Mouse (Mus musculus): ENCODE measurements around the gene Gm21987. TPM values are rescaled to one million over a fixed set of nuclear protein-coding genes. Genes with fewer than 3 reads are reported as not detected.

The Gm21987 gene
- polyA plus RNA-seq, 1 experiment, result not detected

DNA sequence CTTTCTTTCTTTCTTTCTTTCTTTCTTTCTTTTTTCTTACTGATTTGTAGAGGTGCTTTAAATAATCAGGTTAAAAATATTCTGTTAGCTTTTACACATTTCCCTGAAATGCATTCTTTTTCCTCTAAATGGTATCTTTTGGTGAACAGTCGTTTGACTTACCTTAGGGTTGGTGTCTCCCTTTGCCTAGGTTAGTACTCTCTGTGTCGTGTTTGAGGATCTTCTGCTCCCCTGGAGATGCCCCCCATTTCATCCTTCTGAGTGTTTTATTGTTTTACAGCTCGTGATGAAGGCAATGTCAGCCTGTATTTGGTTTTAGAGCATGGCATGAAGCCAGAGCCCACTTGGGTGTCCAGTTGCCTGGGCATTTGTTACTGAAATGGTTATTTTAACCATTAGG lies 32.7 kb downstream of the Gm21987 start:
- no peak overlapping the region for H3K4me3 ChIP-seq (replicated peaks; ENCODE audit: insufficient read depth, low read depth, low read length)
- H3K27ac ChIP-seq (ENCODE audit: insufficient read depth, low read length), result no peak overlapping the region
- WGBS, result 33% methylated on average over 3 of the region's 3 CpGs
- no peaks in the 10 kb centered on the region for H3K4me1 ChIP-seq (ENCODE audit: control insufficient read depth, insufficient read depth, low read length)
- no peak for DNase-seq
- no peaks in the 10 kb centered on the region for H3K27me3 ChIP-seq (ENCODE audit: control insufficient read depth, insufficient read depth, low read length)
- TF ChIP-seq POLR2A (IDR thresholded peaks at IDR 0.05; ENCODE audit: borderline replicate concordance, insufficient read depth, low read length) (no peak), CTCF (IDR thresholded peaks at IDR 0.05; ENCODE audit: borderline replicate concordance, insufficient read depth, low read depth, low read length) (no peak)

DNA sequence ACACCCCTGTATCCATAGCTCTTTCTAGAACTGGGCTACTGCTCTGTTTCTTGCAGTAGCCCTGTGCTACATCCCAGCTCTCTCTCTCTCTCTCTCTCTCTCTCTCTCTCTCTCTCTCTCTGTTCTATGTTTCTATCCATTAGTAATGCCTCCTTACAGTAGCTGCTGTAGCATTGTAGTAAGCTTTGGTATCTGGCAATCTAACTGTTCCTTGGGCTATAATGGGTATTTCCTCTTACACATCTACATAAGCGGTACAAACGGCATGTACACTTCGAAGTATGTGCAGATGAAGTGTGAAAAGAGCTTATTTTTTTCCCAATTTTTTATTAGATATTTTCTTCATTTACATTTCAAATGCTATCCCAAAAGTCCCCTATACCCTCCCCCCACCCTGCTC lies 33.1 kb downstream of the Gm21987 start:
- Histone ChIP-seq H3K4me1 (ENCODE audit: control insufficient read depth, insufficient read depth, low read length) (no peaks in the 10 kb centered on the region), H3K4me3 (replicated peaks; ENCODE audit: insufficient read depth, low read depth, low read length) (no peak overlapping the region), H3K27ac (ENCODE audit: insufficient read depth, low read length) (no peak overlapping the region), H3K27me3 (ENCODE audit: control insufficient read depth, insufficient read depth, low read length) (no peaks in the 10 kb centered on the region)
- DNase-seq, result no peak
- WGBS, result 97% methylated on average over 3 of the region's 3 CpGs
- TF ChIP-seq POLR2A (IDR thresholded peaks at IDR 0.05; ENCODE audit: borderline replicate concordance, insufficient read depth, low read length) (no peak), CTCF (IDR thresholded peaks at IDR 0.05; ENCODE audit: borderline replicate concordance, insufficient read depth, low read depth, low read length) (no peak)

GRCm38 (mm10) chr16:38383683-38384082 lies 36.8 kb downstream of the Gm21987 start:
- Histone ChIP-seq H3K27ac (ENCODE audit: insufficient read depth, low read length) (no peak overlapping the region), H3K27me3 (ENCODE audit: control insufficient read depth, insufficient read depth, low read length) (no peaks in the 10 kb centered on the region), H3K4me3 (replicated peaks; ENCODE audit: insufficient read depth, low read depth, low read length) (no peak overlapping the region), H3K4me1 (ENCODE audit: control insufficient read depth, insufficient read depth, low read length) (no peaks in the 10 kb centered on the region)
- TF ChIP-seq POLR2A (IDR thresholded peaks at IDR 0.05; ENCODE audit: borderline replicate concordance, insufficient read depth, low read length), result no peak
- no peak for TF ChIP-seq CTCF (IDR thresholded peaks at IDR 0.05; ENCODE audit: borderline replicate concordance, insufficient read depth, low read depth, low read length)
- WGBS, result 65% methylated on average over 2 of the region's 2 CpGs
- DNase-seq, result no peak

GRCm38 (mm10) chr16:38385184-38385634 lies 38.4 kb downstream of the Gm21987 start:
- WGBS, result 86% methylated on average over 6 of the region's 6 CpGs
- Histone ChIP-seq H3K4me1 (ENCODE audit: control insufficient read depth, insufficient read depth, low read length) (no peaks in the 10 kb centered on the region), H3K27ac (ENCODE audit: insufficient read depth, low read length) (no peak overlapping the region), H3K27me3 (ENCODE audit: control insufficient read depth, insufficient read depth, low read length) (no peaks in the 10 kb centered on the region), H3K4me3 (replicated peaks; ENCODE audit: insufficient read depth, low read depth, low read length) (no peak overlapping the region)
- TF ChIP-seq POLR2A (IDR thresholded peaks at IDR 0.05; ENCODE audit: borderline replicate concordance, insufficient read depth, low read length) (no peak), CTCF (IDR thresholded peaks at IDR 0.05; ENCODE audit: borderline replicate concordance, insufficient read depth, low read depth, low read length) (no peak)
- DNase-seq, result no peak

GRCm38 (mm10) chr16:38385700-38386099 lies 38.9 kb downstream of the Gm21987 start:
- no peak for TF ChIP-seq POLR2A (IDR thresholded peaks at IDR 0.05; ENCODE audit: borderline replicate concordance, insufficient read depth, low read length)
- no peak for TF ChIP-seq CTCF (IDR thresholded peaks at IDR 0.05; ENCODE audit: borderline replicate concordance, insufficient read depth, low read depth, low read length)
- Histone ChIP-seq H3K27me3 (ENCODE audit: control insufficient read depth, insufficient read depth, low read length) (no peaks in the 10 kb centered on the region), H3K27ac (ENCODE audit: insufficient read depth, low read length) (no peak overlapping the region), H3K4me1 (ENCODE audit: control insufficient read depth, insufficient read depth, low read length) (no peaks in the 10 kb centered on the region), H3K4me3 (replicated peaks; ENCODE audit: insufficient read depth, low read depth, low read length) (no peak overlapping the region)
- 96% methylated on average over 4 of the region's 4 CpGs for WGBS
- no peak for DNase-seq

DNA sequence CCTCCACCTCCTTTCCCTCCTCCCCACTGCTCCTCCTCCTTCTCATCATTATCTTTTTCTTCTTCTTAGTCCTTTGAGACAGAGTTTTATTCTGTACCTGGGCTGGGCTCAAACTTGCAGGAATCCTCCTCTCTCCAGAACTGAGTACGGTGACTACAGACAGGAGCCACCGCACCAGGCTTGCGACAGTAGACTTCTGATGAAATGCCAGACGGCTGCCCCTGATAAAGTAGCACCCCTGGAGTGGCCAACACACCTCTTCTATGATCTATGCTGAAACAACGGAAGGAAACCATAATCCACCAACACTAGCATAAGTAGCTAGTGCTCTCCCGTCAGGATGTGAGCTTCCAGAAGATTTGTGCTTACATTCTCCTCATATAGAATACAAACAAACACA lies 40.5 kb downstream of the Gm21987 start:
- DNase-seq, result no peak
- TF ChIP-seq POLR2A (IDR thresholded peaks at IDR 0.05; ENCODE audit: borderline replicate concordance, insufficient read depth, low read length), result no peak
- TF ChIP-seq CTCF (IDR thresholded peaks at IDR 0.05; ENCODE audit: borderline replicate concordance, insufficient read depth, low read depth, low read length), result no peak
- no peaks in the 10 kb centered on the region for H3K27me3 ChIP-seq (ENCODE audit: control insufficient read depth, insufficient read depth, low read length)
- no peak overlapping the region for H3K27ac ChIP-seq (ENCODE audit: insufficient read depth, low read length)
- no peaks in the 10 kb centered on the region for H3K4me1 ChIP-seq (ENCODE audit: control insufficient read depth, insufficient read depth, low read length)
- H3K4me3 ChIP-seq (replicated peaks; ENCODE audit: insufficient read depth, low read depth, low read length), result no peak overlapping the region
- 90% methylated on average over 6 of the region's 6 CpGs for WGBS

DNA sequence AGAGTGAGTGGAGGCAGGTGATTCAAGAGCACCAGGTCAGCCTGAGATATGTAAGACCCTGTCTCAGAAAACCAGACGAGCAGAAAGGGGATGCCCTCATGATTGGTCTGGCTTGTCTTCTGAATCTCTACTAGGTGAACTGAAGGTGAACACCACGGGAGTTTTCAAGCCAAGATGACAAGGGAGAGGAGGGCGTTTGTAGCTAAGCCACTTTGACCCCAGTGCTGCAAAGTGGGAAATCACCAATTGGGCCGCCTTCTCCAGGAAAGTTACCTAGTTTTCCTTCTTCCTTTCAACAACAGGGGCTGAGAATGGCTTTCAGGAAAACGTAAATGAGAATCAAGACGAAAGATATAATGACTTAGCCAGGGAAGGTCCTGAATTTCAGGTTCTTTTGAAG lies 41.9 kb downstream of the Gm21987 start:
- H3K4me1 ChIP-seq (ENCODE audit: control insufficient read depth, insufficient read depth, low read length), result no peaks in the 10 kb centered on the region
- no peak for DNase-seq
- TF ChIP-seq CTCF (IDR thresholded peaks at IDR 0.05; ENCODE audit: borderline replicate concordance, insufficient read depth, low read depth, low read length), result no peak
- no peak for TF ChIP-seq POLR2A (IDR thresholded peaks at IDR 0.05; ENCODE audit: borderline replicate concordance, insufficient read depth, low read length)
- no peak overlapping the region for H3K27ac ChIP-seq (ENCODE audit: insufficient read depth, low read length)
- no peaks in the 10 kb centered on the region for H3K27me3 ChIP-seq (ENCODE audit: control insufficient read depth, insufficient read depth, low read length)
- H3K4me3 ChIP-seq (replicated peaks; ENCODE audit: insufficient read depth, low read depth, low read length), result no peak overlapping the region
- 75% methylated on average over 6 of the region's 6 CpGs for WGBS

DNA sequence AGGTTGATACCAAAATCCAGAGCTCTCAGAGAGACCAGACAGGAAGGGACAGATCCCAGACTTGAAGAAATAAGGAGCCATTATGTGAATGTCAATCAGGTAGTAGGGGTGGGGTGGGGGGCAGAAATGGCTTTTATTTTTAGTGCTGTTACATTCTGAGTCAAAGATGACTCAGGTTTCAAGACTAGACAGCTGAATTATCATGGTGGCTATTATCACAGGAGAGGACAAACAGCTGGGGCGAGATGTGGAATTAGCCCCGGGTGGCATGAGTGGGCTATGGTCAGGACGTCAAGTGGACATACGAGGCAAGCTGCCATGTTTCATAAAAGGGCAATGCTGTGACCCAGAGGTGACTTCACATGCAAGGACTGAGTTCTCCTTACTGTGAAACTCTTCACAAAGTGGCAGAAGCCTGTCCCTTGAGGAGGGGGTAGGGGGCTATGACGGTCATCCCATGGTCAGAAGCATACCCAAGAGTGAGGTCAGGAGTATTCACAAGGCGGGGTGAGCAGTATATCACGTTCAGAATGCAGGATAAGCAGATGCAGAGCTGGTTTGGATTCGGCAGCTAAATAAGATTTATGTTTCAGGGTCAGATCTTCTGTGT lies 42.5 kb downstream of the Gm21987 start:
- Histone ChIP-seq H3K4me1 (ENCODE audit: control insufficient read depth, insufficient read depth, low read length) (no peaks in the 10 kb centered on the region), H3K27me3 (ENCODE audit: control insufficient read depth, insufficient read depth, low read length) (no peaks in the 10 kb centered on the region), H3K4me3 (replicated peaks; ENCODE audit: insufficient read depth, low read depth, low read length) (no peak overlapping the region), H3K27ac (ENCODE audit: insufficient read depth, low read length) (no peak overlapping the region)
- DNase-seq, result no peak
- no peak for TF ChIP-seq CTCF (IDR thresholded peaks at IDR 0.05; ENCODE audit: borderline replicate concordance, insufficient read depth, low read depth, low read length)
- no peak for TF ChIP-seq POLR2A (IDR thresholded peaks at IDR 0.05; ENCODE audit: borderline replicate concordance, insufficient read depth, low read length)
- WGBS, result 76% methylated on average over 8 of the region's 8 CpGs

Measured in cerebellum, adult 2 months (tissue).